Mouse (Mus musculus): ENCODE results near the gene Slc22a18.

DNA sequence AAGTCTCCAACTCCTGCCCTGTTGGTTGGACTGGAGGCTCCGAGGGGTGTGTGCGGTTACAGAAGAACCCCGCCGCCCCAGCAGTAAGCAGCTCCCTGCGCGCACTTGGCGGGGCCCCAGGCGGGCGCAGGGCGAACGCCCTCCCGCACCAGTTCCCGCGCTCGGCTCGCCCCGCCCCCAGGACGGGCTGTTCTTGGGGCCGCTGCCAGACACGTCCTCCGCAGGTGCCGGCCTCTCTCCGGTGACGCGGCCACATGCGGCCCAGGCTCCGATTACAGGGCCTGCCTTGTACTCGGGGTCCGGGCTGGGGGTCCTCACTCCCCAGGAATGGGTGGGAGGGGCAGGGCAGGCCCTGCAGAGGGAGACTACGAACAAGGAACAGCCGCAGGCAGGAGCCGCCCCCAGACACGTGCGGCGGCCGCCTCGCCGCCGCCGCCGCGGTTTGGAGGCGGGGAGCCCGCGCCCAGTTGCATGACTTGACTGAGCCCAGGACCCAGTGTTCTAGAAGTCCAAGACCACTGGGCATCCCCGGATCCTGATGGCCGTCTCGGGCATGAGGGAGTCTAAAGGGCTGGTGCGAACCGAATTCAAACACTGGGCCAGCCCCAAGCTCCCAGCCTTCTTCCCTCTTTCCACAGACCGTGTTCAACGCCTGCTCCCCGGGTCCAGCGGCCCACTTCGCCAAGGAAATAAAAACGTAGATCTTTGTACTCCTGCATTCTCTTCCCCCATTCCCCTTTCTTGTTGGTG lies 8.6 kb upstream of the Slc22a18 start:
- TF ChIP-seq CTCF (IDR thresholded peaks at IDR 0.05; ENCODE audit: low read depth, low read length) = no peak
- no peak for TF ChIP-seq POLR2A (IDR thresholded peaks at IDR 0.05; ENCODE audit: extremely low read depth, insufficient read depth, low read length)

Measured in liver, adult 2 months (tissue).